Mouse (Mus musculus): Measurements from ENCODE around the gene Myo10. TPM values are rescaled to one million over a fixed set of nuclear protein-coding genes. Genes with fewer than 3 reads are reported as not detected.

The Myo10 gene
- polyA plus RNA-seq, 1 experiment: 0.45 TPM

- H3K4me1 ChIP-seq (ENCODE audit: control insufficient read depth): no peaks in the 10 kb centered on the region
- TF ChIP-seq GATA1 (IDR thresholded peaks at IDR 0.05; ENCODE audit: low read length): no peak
- TF ChIP-seq TAL1 (IDR thresholded peaks at IDR 0.05; ENCODE audit: low read length): no peak
- no peaks in the 10 kb centered on the region for H3K27me3 ChIP-seq (ENCODE audit: control insufficient read depth)
- no peaks in the 10 kb centered on the region; the same call in 1 of the 2 replicates for H3K36me3 ChIP-seq (ENCODE audit: control insufficient read depth)
- no peak overlapping the region for H3K4me3 ChIP-seq (replicated peaks)
- H3K9me3 ChIP-seq (ENCODE audit: control insufficient read depth, low read length): no peaks in the 10 kb centered on the region
Measured at GRCm38 (mm10) chr15:25719270-25719669, 96.9 kb downstream of the Myo10 start.

- no peaks in the 10 kb centered on the region for H3K4me1 ChIP-seq (ENCODE audit: control insufficient read depth)
- H3K4me3 ChIP-seq (replicated peaks): no peak overlapping the region
- H3K36me3 ChIP-seq (ENCODE audit: control insufficient read depth): peaks cover 2% of the 10 kb centered on the region; the same call in 1 of the 2 replicates
- H3K27me3 ChIP-seq (ENCODE audit: control insufficient read depth): no peaks in the 10 kb centered on the region
- no peak for TF ChIP-seq TAL1 (IDR thresholded peaks at IDR 0.05; ENCODE audit: low read length)
- no peak for TF ChIP-seq GATA1 (IDR thresholded peaks at IDR 0.05; ENCODE audit: low read length)
- no peaks in the 10 kb centered on the region for H3K9me3 ChIP-seq (ENCODE audit: control insufficient read depth, low read length)
Measured at GRCm38 (mm10) chr15:25720263-25720662, 97.9 kb downstream of the Myo10 start.

GRCm38 (mm10) chr15:25723281-25724113 is 101.2 kb downstream of the Myo10 start:
- H3K9me3 ChIP-seq (ENCODE audit: control insufficient read depth, low read length): no peaks in the 10 kb centered on the region
- peaks cover 2% of the 10 kb centered on the region; the same call in 1 of the 2 replicates for H3K36me3 ChIP-seq (ENCODE audit: control insufficient read depth)
- no peaks in the 10 kb centered on the region for H3K27me3 ChIP-seq (ENCODE audit: control insufficient read depth)
- TF ChIP-seq TAL1 (IDR thresholded peaks at IDR 0.05; ENCODE audit: low read length): no peak
- TF ChIP-seq GATA1 (IDR thresholded peaks at IDR 0.05; ENCODE audit: low read length): no peak
- H3K4me3 ChIP-seq (replicated peaks): no peak overlapping the region
- H3K4me1 ChIP-seq (ENCODE audit: control insufficient read depth): no peaks in the 10 kb centered on the region

- Histone ChIP-seq H3K4me3 (replicated peaks) (no peak overlapping the region), H3K27me3 (ENCODE audit: control insufficient read depth) (no peaks in the 10 kb centered on the region), H3K9me3 (ENCODE audit: control insufficient read depth, low read length) (no peaks in the 10 kb centered on the region), H3K4me1 (ENCODE audit: control insufficient read depth) (no peaks in the 10 kb centered on the region), H3K36me3 (ENCODE audit: control insufficient read depth) (peaks cover 2% of the 10 kb centered on the region; the same call in 1 of the 2 replicates)
- TF ChIP-seq GATA1 (IDR thresholded peaks at IDR 0.05; ENCODE audit: low read length): no peak
- no peak for TF ChIP-seq TAL1 (IDR thresholded peaks at IDR 0.05; ENCODE audit: low read length)
Measured at GRCm38 (mm10) chr15:25724549-25724948, 102.2 kb downstream of the Myo10 start.

- Histone ChIP-seq H3K4me3 (replicated peaks) (no peak overlapping the region), H3K36me3 (ENCODE audit: control insufficient read depth) (peaks cover 2% of the 10 kb centered on the region; the same call in 1 of the 2 replicates), H3K4me1 (ENCODE audit: control insufficient read depth) (no peaks in the 10 kb centered on the region), H3K27me3 (ENCODE audit: control insufficient read depth) (no peaks in the 10 kb centered on the region), H3K9me3 (ENCODE audit: control insufficient read depth, low read length) (no peaks in the 10 kb centered on the region)
- TF ChIP-seq GATA1 (IDR thresholded peaks at IDR 0.05; ENCODE audit: low read length): no peak
- no peak for TF ChIP-seq TAL1 (IDR thresholded peaks at IDR 0.05; ENCODE audit: low read length)
Measured at GRCm38 (mm10) chr15:25726814-25727213, 104.5 kb downstream of the Myo10 start.

GRCm38 (mm10) chr15:25728501-25728900 is 106.2 kb downstream of the Myo10 start:
- H3K4me1 ChIP-seq (ENCODE audit: control insufficient read depth): no peaks in the 10 kb centered on the region
- H3K4me3 ChIP-seq (replicated peaks): no peak overlapping the region
- TF ChIP-seq TAL1 (IDR thresholded peaks at IDR 0.05; ENCODE audit: low read length): no peak
- H3K27me3 ChIP-seq (ENCODE audit: control insufficient read depth): no peaks in the 10 kb centered on the region
- H3K9me3 ChIP-seq (ENCODE audit: control insufficient read depth, low read length): no peaks in the 10 kb centered on the region
- H3K36me3 ChIP-seq (ENCODE audit: control insufficient read depth): peaks cover 2% of the 10 kb centered on the region; the same call in 1 of the 2 replicates

- Histone ChIP-seq H3K36me3 (ENCODE audit: control insufficient read depth) (no peaks in the 10 kb centered on the region; the same call in 1 of the 2 replicates), H3K27me3 (ENCODE audit: control insufficient read depth) (no peaks in the 10 kb centered on the region), H3K4me1 (ENCODE audit: control insufficient read depth) (no peaks in the 10 kb centered on the region), H3K4me3 (replicated peaks) (no peak overlapping the region), H3K9me3 (ENCODE audit: control insufficient read depth, low read length) (no peaks in the 10 kb centered on the region)
- no peak for TF ChIP-seq TAL1 (IDR thresholded peaks at IDR 0.05; ENCODE audit: low read length)
- no peak for TF ChIP-seq GATA1 (IDR thresholded peaks at IDR 0.05; ENCODE audit: low read length)
Measured at GRCm38 (mm10) chr15:25731053-25731452, 108.7 kb downstream of the Myo10 start.

GRCm38 (mm10) chr15:25732758-25733428 is 110.6 kb downstream of the Myo10 start:
- no peaks in the 10 kb centered on the region for H3K4me1 ChIP-seq (ENCODE audit: control insufficient read depth)

More at GRCm38 (mm10) chr15:25732758-25733428, 110.6 kb downstream of the Myo10 start:
- Histone ChIP-seq H3K27me3 (ENCODE audit: control insufficient read depth) (no peaks in the 10 kb centered on the region), H3K9me3 (ENCODE audit: control insufficient read depth, low read length) (no peaks in the 10 kb centered on the region), H3K4me3 (replicated peaks) (no peak overlapping the region), H3K36me3 (ENCODE audit: control insufficient read depth) (no peaks in the 10 kb centered on the region; the same call in 1 of the 2 replicates)
- TF ChIP-seq GATA1 (IDR thresholded peaks at IDR 0.05; ENCODE audit: low read length) (no peak), TAL1 (IDR thresholded peaks at IDR 0.05; ENCODE audit: low read length) (no peak)
